Mouse (Mus musculus): ENCODE measurements at regions not wholly inside any gene's neighbourhood (a gene's known extent, or its start where the extent isn't known, plus 50 kb on each side); places are given as distances from the start of the nearest gene placed in this dataset.
"Not testable (repeated sequence)": the region's sequence is repeated elsewhere in the genome, so short reads cannot be mapped to it uniquely, and the experiment has no call there.

DNA sequence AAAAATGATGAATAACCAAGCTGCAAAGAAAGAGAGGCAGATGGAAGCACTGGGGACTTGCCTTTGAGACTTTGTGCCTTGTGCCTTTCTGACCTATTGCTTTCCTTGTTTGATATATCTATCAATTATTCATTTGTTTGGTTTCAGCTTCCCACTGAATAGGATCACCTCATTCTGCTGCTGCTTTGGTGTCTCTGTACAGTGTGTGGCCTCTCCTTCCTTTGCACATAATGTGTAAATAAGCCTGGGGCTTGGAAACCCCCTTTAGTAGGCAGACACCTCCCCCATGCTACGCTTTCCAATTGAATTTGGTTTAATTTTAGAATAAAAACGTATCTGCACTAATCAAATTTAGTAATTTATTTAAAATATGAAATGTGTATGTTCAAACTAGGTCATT, 112.8 kb upstream of the Cwc22 start:
- no peak for DNase-seq

DNA sequence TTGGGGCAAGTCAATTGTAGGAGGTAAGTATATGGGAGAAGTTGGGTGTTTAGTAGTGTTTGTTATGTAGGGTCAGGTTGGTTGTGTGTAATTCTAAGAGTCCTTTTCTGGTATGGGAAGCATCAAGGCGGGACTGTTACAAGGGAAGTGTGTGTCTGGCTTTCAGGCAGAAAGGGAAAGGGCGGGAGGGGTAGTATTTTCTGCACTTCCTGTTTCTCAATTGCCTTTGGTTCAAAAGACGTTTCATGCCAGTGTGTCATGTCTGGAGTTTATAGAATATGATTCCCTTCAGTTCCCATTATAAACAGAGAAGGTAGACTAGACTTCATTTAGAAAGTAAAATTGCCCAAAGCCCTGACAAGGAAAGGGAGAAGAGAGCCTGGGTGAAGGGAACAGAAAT, 107.7 kb upstream of the Cwc22 start:
- no peak for DNase-seq

DNA sequence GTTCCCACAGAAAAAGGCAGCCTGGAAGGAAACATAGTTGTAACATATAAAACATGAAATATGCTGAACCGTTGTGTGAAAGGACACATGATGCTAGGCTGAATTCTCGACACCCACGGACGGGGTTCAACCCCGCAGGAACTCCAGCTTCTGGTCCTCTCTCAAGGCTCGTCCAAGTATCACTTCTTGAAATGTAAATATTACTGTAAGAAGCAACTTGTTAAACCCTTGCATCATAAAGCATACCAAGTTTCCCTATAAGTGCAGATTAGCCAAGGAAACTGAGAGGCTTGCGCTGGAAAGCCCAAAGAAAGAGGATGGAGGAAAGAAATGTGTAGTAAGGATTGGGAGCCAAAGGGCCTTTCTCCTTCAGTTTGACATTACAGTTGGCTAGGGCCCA, 104.4 kb upstream of the Cwc22 start:
- no peak for DNase-seq

DNA sequence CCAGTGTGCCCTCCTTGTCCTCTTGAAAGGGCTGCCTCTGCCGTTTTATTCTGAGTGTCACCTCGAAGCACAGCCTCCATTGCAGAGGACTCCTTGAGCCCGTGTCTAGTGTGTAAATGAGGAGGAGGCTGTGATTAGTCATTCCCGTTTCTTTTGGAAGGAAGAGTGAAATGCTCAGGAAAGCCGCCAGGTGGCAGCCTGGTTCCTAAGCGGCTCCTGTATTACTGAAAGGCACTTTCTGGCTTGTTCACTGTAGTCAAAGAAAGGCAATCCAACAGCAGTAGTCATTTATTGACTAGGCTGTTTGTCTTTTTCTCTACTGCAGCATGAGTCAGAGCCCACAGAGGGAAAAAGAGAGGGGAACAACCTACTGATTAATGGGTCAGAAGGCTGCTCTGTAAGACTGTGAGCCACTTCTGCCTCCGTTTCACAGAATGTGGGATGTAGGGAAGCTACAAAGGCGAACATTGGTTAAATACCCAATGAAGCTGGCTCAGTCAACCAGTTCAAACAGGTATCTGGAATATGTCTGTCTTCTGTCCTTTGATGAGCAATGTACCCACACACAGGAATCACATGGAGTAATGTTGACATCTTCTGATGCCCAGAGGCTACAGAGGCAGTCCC, 103.2 kb upstream of the Cwc22 start:
- DNase-seq = peak; percentile 95

DNA sequence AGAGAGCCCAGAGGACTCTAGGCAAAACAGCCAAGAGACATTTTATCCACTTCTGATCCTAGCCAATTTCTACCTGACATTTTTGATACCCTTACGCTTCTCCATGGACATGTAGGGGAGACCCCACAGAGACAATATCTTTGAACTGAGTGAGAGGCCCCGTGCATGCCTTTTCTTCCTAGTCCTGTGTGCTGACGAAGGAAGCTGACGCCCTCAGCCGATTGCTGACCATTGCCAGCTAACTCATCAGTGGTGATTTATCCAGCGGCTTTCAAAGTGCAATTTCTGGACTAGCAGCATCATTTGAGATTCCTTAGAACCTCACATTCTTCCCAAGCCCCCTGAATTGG, 102.5 kb upstream of the Cwc22 start:
- DNase-seq = no peak

DNA sequence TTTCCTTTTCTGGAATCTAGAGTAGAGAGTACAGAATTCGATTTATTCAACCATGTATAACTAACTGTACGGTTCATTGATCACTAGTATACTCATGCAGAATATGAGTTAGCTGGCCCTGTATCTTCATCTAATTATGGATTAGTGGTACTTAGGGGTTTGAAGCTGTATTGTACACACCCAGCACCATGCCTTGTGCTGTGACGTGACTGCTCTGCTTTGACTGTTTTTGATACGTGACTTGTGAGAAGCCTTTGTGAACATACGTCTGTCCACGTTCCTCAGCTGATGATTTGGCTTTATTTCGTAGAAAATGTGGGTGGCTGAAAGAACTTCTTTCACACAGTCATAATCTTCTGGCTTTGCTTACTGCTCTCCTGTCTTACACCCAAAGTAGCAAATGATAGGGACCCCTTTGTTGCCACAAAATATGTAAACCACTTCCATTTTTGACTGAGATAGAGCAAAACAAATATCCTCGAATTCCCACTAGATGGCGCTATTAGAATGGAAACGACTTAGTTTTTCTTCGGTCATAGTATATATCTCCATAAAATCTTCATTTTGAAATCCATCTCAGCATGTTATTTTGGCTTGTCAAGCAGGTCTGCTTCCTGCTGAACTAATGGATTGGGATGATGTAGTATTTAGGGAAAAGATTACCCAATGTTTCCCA, 102.0 kb upstream of the Cwc22 start:
- DNase-seq = no peak

DNA sequence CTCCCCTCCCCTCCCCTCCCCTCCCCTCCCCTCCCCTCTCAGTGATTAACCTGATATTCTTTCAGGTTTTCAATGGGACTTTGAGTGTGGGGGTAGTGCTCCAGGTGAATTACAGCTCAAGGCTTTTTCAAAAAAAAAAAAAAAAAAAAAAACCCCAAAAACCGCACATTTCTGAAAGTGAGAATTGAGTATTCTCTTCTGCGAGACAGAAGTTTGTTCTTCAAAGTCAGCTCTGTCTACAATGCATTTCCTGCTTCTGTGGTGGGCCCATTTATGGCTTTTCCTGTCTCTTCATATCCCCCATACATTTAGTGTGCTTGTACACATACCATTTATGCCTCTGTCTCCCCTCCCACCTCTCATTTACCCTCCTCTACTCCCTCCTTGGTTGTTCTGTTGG, 81.1 kb upstream of the Cwc22 start:
- no peak for DNase-seq

DNA sequence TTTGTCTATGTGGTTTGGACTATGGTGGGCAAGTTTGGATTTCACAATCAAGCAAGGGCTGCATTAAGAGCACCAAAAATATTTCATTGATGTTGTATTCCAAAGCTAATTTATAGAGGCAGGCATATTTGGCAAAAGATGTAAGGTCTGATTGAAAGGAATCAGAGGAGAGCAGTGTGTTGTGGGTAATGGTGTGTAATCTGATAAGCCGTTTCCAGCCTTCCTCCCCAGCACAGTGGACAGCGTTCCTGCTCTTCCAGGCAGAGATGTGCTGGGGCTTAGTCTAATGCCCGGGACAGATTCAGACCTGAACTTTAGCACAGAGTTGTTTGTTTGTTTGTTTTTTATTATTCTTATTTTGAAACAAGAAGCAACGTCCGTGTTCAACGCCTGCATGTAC, 80.6 kb upstream of the Cwc22 start:
- DNase-seq = no peak

DNA sequence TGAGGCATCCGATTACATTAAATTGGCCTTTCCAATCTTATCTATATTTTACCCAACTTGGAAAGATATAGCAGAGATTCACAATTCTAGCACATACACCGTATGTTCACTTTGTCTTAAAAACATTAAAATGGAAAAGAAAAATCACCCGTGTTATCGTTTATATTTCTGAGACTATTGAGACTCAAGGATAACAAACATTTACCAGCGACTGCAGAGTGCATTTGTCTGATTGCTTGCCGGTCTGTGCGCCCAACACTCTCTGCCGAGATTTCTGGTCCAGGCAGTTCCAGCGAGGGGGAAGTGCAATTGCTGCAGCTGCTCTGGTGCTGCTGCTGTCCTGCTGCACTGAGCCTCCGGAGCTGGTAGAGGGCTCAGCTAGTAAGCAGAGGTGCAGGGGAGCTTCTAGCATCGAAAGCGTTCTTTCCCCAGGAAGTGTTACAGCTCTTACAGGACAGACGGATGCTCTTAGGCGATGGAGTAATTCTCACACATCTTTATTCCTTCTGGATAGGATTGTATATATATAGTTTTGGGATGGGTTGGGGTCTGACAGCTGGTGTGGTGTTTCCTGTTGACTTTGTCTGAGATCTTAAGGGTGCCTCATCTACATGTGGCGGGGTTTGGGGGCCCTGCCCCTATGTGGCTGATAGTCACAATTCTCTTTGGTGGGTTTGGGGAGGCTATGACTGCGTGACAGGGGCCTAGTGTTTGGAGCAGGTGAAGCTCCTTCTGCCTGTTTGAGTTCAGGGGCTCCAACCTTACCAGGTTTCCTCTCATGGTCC, 79.7 kb upstream of the Cwc22 start:
- DNase-seq = no peak

DNA sequence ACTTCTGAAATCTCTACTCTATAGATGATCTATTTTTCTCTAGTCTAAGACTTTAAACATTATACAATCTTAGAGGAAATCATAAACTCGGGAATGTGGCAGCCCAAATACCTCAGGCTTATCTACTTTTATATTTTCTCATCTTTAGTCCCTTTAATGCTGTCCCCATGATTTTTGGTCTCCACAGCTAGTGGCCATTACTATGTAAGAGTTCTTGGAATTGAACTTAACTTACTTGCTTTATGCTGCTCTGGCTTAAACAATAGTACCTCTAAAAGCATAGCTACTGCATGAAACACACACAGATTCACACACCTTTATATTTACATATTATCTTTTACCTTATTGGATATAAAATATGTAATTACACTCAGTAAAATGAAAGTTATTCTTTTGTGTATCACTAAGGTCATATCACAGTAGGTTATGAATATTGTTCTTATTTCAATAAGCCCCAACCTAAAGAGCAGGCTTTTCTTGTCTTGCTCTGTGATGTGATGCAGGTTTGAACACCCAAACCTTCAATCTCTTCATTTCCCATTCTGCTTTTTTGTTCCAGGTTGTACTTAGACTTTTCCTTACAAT, 78.9 kb upstream of the Cwc22 start:
- no peak for DNase-seq

DNA sequence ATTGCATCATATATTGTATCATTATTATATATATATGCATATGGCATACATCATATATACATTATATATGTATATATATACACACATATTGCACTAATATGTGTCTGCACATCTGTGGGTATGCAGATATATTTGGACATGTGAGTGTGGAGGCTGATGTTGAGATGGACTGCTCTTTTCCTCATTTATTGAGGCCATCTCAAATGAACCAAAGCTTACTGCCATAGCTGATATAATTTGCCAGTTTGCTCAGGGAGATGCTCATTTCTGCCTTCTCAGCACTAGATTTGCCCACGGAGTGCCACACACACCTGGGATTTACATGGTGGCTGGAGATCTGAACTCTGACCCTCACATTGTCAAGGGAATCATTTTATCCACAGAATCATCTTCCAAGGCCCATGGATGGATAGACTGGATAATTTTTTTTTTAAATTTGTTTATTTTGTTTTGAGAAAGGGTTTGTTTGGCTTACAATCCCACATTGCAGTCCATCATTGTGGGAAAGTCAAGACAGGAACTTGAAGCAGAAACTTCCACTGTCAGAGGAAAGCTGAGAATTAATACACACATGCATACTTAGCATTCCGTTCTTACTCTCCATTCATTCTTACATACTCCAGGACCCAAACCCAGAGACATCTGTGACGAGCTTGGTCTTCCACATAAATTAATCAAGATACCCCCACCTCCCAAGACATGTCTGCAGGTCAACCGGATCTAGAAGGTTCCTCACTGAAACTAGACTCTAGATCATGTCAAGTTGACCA, 77.9 kb upstream of the Cwc22 start:
- no peak for DNase-seq

DNA sequence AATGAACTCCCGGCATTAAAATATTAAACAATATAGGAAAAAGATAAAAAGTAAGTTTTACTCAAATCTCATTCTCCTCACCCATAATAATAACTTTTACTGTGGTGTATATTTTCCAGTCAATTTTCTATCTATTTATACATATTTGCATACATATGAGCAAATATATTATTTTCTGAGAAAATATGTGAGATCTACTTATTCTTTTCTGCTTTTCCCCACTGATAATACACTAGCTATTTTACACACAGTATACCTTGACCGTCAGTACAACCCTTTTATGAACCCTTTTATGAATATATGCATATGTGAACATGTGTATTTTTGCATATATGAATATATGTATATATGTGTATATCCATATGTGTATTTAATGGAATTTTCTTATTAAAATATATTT, 77.2 kb upstream of the Cwc22 start:
- no peak for DNase-seq

DNA sequence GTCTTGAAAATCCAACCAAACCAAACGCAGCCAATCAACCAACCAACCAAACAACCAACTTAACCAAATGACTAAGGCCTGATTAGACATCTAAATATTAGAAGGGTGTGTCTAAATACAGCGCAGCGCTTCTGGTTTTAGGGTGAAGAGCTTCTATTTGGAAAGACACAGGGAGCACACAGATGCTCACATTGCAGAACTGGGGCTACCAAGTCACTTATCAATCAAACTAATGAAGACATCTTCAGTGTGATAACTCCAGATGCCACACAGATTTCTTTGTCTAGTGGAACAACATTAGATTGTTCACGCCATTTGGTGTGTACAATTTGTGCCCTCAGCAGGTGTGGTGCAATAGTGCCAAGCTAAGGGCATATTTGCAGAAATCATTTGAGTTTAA, 76.6 kb upstream of the Cwc22 start:
- no peak for DNase-seq

DNA sequence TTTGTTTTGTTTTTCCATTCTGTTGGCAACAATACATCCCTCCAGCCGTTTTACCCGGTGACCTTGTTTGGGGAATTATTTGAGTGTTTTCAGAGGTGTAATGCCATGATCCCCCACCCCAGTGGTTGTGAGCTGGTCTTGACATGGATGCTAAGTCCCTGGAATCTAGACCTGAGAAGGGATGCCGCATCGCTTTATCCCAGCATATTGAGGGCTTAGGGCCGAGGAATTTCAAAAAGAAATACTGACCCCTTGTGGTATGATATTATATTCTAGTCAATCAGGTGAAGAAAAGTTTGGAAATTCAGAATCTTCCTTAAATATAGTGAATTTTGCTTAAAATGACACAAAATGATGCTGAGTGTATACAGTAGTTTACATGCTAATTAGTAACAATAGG, 75.7 kb upstream of the Cwc22 start:
- DNase-seq = no peak

DNA sequence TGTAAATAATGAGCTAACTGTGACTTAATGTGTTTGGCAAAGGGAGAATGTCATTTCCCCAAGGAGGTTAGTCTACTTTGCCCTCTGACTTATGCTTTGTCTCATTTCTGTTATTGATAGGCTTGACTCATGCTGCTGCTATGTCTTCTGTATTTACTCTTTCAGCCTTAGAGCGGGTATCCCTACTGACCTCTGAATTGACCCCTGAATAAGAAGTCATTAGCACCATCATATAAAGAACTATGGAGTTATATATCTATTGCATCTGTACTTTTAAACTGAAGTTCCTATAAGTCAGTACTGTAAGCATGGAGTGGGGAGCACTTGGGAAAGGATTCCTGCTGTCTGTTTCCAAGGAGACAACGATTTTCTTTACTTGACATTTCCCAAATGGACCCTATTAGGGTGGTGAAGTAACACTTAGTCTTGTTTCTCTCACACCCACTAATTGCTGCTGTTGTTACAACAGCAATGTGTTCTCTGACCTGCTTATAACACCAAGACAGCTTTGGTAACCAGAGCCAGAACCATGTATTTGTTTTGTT, 75.3 kb upstream of the Cwc22 start:
- DNase-seq = no peak

DNA sequence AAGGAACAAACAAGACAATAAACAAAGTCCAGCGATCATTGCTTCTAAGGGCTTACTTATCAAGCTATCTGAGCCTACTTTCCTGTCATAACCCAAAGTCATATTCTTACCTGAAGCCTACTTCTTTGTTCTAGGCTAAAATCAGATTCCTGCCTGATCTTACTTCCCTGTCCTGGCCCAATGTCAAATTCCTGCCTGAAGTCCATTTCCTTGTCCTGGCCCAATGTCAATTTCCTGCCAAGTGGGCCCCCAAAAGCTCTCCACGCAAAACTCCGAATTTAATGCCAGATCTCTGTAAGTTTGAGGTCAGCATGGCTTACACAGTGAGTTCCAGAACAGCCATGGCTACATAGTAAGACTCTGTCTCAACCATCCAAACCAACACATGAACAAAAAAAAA, 74.3 kb upstream of the Cwc22 start:
- no peak for DNase-seq

DNA sequence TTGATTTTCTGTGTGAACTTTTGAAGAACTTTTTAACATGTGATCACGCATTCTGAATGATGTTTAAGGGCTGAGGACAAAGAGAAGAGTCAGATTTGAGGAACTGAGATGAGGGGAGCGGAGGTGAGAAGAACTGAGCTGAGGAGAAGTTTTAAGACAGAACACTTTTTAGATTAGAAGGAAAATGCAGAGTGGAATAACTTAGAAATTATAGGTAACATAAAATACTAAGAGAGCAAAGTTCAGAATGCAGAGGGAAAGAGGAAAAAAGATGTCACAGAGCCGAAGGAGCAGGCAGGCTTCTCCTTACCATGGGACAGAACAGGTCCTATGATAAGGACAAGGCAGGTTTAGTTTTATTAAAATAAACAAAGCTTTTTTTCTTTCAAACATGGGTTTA, 73.7 kb upstream of the Cwc22 start:
- DNase-seq = no peak

DNA sequence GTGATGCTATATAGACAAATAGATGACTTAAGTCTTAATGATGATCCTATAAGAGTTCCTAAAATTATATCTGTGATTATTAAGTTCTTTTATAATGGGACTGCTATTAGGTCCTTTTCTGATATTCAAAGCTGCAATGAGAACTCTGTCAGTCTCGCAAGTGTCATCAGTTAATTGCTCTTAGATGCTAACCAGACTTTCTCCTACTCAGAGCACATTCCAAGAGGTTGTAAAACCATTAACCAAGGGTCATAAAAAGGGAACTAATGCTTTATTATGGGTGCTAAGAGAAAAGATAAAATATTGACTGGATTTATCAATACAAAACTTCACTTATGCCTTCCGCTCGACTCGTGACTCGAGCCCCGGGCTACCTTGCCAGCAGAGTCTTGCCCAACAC, 66.3 kb upstream of the Cwc22 start:
- DNase-seq = not testable (repeated sequence)

DNA sequence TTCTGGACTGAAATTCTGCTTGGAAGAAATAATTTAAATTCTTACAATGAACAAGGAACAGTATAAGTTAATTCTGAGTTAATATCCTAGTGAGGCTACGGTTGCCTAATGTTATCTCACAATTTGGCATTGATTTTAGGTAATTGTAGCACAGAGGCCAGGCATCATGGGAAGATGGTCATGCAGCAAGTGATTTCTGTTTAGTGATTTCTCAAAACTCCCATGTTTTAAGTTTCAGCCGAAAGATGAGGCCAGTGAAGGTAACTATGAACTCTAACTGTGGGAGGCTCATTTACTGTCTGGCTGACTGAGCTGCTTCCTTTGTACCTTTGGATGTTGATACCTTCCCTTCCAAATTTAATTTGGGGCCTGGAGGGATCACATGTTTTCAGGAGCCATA, 65.6 kb upstream of the Cwc22 start:
- DNase-seq = no peak

DNA sequence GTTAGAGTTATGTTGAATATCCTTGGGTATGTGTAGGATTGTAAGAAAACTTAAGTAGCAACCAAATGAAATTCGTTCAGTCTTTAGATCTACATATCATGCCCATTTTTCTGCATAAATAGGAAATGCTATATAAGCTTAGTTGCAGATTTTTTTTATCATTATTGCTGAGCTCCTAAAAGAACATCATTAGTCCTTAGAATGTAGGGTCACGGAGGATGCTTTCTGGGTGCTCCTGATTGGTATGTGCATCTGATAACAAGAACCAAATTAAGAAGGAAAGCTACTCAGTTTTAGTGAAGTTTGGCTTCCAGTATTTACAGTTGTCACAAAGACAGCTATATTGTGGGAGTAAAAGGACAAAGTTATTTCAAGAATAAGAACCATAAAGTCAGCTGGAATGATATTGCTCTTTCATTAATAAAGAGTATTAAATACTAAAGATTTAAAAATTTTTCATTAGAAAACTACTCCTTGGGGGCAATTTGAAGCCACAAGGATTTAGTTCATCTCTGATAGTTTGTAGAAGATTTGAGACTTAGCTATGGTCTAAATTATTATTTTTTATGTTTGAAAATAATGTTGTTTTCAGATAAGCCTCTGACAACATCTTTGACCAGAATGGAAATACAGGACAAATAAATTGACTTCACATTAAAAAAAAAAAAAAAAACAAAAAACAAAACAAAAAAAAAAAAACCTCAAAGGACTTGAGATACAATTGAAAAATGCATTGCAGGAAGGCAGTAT, 65.1 kb upstream of the Cwc22 start:
- no peak for DNase-seq

DNA sequence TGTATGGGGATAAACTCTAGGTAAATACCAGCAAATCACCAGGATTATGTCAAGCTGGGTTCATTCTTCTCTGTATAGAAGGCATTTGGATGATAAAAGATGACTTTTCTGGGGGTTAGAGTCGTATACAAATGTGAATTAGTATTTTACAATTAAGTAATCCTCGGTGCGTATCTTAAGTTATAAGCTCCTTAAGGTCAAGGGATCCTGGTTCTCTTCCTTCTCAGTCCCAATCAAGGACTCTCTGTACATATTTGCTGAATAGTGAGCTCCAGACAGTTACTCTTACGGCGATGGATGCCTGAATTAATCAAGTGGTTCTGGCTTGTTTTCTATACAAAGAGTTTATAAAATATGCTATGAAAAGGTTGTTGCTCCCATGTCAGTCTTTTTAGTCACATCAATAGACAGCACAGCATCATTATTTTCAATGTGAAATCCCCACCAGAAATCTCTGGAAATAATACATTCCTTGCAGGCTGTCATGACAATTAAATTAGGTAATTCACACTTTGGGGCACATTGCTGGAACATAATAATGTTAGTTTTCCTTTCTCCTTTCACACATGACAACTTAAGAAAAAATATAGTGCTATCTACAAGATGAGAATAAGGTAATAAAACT, 64.0 kb upstream of the Cwc22 start:
- DNase-seq = no peak

DNA sequence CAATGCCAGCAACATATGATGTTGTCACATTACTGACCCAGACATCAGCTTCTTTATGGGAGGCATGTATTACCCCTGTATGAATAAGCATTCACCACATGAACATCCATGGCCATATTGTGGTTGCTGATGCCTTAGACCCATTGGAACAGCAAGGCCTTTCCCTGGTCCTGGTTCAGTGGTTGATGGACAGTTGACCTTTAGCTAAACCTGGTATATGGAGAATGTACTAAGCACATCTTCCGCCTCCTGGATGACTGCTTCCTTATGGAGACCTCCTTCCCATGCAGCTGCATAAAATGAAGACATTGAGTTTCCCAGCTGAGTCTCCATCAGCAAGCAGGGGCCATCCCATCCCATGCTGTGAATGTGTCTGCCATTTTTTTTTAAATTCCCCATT, 61.9 kb upstream of the Cwc22 start:
- DNase-seq = no peak

Data from heart, adult 11 months (tissue).